Mouse (Mus musculus) myocyte (in vitro differentiated cells): ENCODE results near the gene Akr1a1. TPM values are rescaled to one million over a fixed set of nuclear protein-coding genes. Genes with fewer than 3 reads are reported as not detected.

Source experiments
- H3K27me3 ChIP-seq: one replicate; pipeline ENCODE4 v1.6.1; 2011; ENCODE audit not compliant: control insufficient read depth, insufficient read depth, insufficient read length
- H3K36me3 ChIP-seq: one replicate; pipeline ENCODE4 v1.6.1; 2011; ENCODE audit not compliant: control insufficient read depth, insufficient read depth
- H3K4me2 ChIP-seq: one replicate; pipeline ENCODE4 v1.6.1; 2011; ENCODE audit warnings: low read depth, control low read depth
- H3K4me3 ChIP-seq: one replicate; pipeline ENCODE4 v1.5.1; 2011; ENCODE audit warnings: mild to moderate bottlenecking, control low read depth, moderate library complexity
- H3K79me2 ChIP-seq: one replicate; pipeline ENCODE4 v1.6.1; 2011; ENCODE audit not compliant: control insufficient read depth, insufficient read depth
- H3ac ChIP-seq: one replicate; pipeline ENCODE4 v1.6.1; 2011; ENCODE audit not compliant: control insufficient read depth, insufficient read length
- CEBPB ChIP-seq: IDR thresholded peaks from 2 replicates; pipeline ENCODE4 v1.6.1; 2011; ENCODE audit warnings: mild to moderate bottlenecking, moderate library complexity; ENCODE audit not compliant: poor library complexity, insufficient read depth, severe bottlenecking
- E2F4 ChIP-seq: IDR thresholded peaks from one replicate; pipeline ENCODE4 v1.6.1; 2011; ENCODE audit warnings: mild to moderate bottlenecking, control low read depth, moderate library complexity; ENCODE audit not compliant: insufficient read depth
- MAX ChIP-seq: IDR thresholded peaks from one replicate; pipeline ENCODE4 v1.6.1; 2011; ENCODE audit warnings: low read depth, mild to moderate bottlenecking, control low read depth
- MYOD1 ChIP-seq, 3 experiments: IDR thresholded peaks; one replicate each; pipeline ENCODE4 v1.6.1; 2011; ENCODE audit warnings: control low read depth in 2 of 3, low read depth in 2 of 3, mild to moderate bottlenecking in 2 of 3, moderate library complexity in 1 of 3; ENCODE audit not compliant: insufficient read length in 2 of 3, control insufficient read depth in 1 of 3
- MYOG ChIP-seq, 3 experiments: IDR thresholded peaks; one replicate each; pipeline ENCODE4 v1.6.1; 2011; ENCODE audit warnings: control low read depth in 2 of 3, low read depth in 2 of 3, mild to moderate bottlenecking in 2 of 3; ENCODE audit not compliant: insufficient read length in 2 of 3, control insufficient read depth in 1 of 3, insufficient read depth in 1 of 3
- POLR2A ChIP-seq: IDR thresholded peaks from one replicate; pipeline ENCODE4 v1.6.1; 2011; ENCODE audit warnings: low read depth, mild to moderate bottlenecking, control low read depth, moderate library complexity; ENCODE audit not compliant: insufficient read length
- POLR2AphosphoS2 ChIP-seq: IDR thresholded peaks from one replicate; pipeline ENCODE4 v1.6.1; 2011; ENCODE audit warnings: low read depth, control low read depth; ENCODE audit not compliant: insufficient read length
- REST ChIP-seq: IDR thresholded peaks from one replicate; pipeline ENCODE4 v1.6.1; 2011; ENCODE audit warnings: mild to moderate bottlenecking, control low read depth, moderate library complexity; ENCODE audit not compliant: insufficient read depth, insufficient read length
- SRF ChIP-seq: IDR thresholded peaks from one replicate; pipeline ENCODE4 v1.6.1; 2011; ENCODE audit warnings: low read depth; ENCODE audit not compliant: control insufficient read depth, insufficient read length
- TCF12 ChIP-seq: IDR thresholded peaks from one replicate; pipeline ENCODE4 v1.6.1; 2011; ENCODE audit warnings: mild to moderate bottlenecking, control low read depth; ENCODE audit not compliant: poor library complexity, insufficient read depth, severe bottlenecking
- TCF3 ChIP-seq: IDR thresholded peaks from one replicate; pipeline ENCODE4 v1.6.1; 2011; ENCODE audit warnings: low read depth, control low read depth; ENCODE audit not compliant: insufficient read length
- USF1 ChIP-seq: IDR thresholded peaks from one replicate; pipeline ENCODE4 v1.6.1; 2011; ENCODE audit warnings: low read depth, mild to moderate bottlenecking, control low read depth, moderate library complexity
- polyA plus RNA-seq: library from polyadenylated mRNA; unstranded; fragments of >200 nt; fragmentation: generic; extraction: Trizol; gene quantifications from one replicate; pipeline ENCODE4 v1.2.1, GENCODE M21; 2012; ENCODE audit warnings: missing spikeins

Akr1a1 gene
- polyA plus RNA-seq, 1 experiment, result 746 TPM

GRCm38 (mm10) chr4:116615237-116615636 lies 36.2 kb downstream of the Akr1a1 start:
- H3K4me3 ChIP-seq, result no peak overlapping the region
- no peak overlapping the region for H3K4me2 ChIP-seq
- no peaks in the 10 kb centered on the region for H3K27me3 ChIP-seq
- no peak overlapping the region for H3ac ChIP-seq
- TF ChIP-seq REST (no peak), TCF3 (no peak), MYOG (IDR thresholded peaks at IDR 0.05; ENCODE audit: control insufficient read depth in 1 of 3, insufficient read depth in 1 of 3, insufficient read length in 2 of 3, low read depth in 2 of 3) (no peak), POLR2AphosphoS2 (no peak), TCF12 (no peak), E2F4 (no peak), MYOD1 (IDR thresholded peaks at IDR 0.05; ENCODE audit: control insufficient read depth in 1 of 3, insufficient read length in 2 of 3, low read depth in 2 of 3) (no peak)
- peaks cover 18% of the 10 kb centered on the region for H3K79me2 ChIP-seq
- H3K36me3 ChIP-seq, result peaks cover 58% of the 10 kb centered on the region

GRCm38 (mm10) chr4:116612621-116613020 lies 38.9 kb downstream of the Akr1a1 start:
- Histone ChIP-seq H3K27me3 (no peaks in the 10 kb centered on the region), H3K4me2 (no peak overlapping the region), H3K36me3 (peaks cover 58% of the 10 kb centered on the region), H3ac (no peak overlapping the region), H3K79me2 (peaks cover 9% of the 10 kb centered on the region), H3K4me3 (no peak overlapping the region)
- TF ChIP-seq MAX (no peak), TCF3 (no peak), CEBPB (no peak), POLR2AphosphoS2 (no peak), POLR2A (no peak), E2F4 (no peak), SRF (no peak), MYOG (IDR thresholded peaks at IDR 0.05; ENCODE audit: control insufficient read depth in 1 of 3, insufficient read depth in 1 of 3, insufficient read length in 2 of 3, low read depth in 2 of 3) (no peak), TCF12 (no peak), MYOD1 (IDR thresholded peaks at IDR 0.05; ENCODE audit: control insufficient read depth in 1 of 3, insufficient read length in 2 of 3, low read depth in 2 of 3) (no peak), USF1 (no peak)

GRCm38 (mm10) chr4:116596978-116597881 lies 54.2 kb downstream of the Akr1a1 start:
- Histone ChIP-seq H3K36me3 (peaks cover 25% of the 10 kb centered on the region), H3K4me3 (peak overlapping the region; percentile 59), H3K79me2 (no peaks in the 10 kb centered on the region), H3K4me2 (peak overlapping the region; percentile 84), H3K27me3 (no peaks in the 10 kb centered on the region), H3ac (peak overlapping the region; percentile 5)
- TF ChIP-seq MYOG (IDR thresholded peaks at IDR 0.05; ENCODE audit: control insufficient read depth in 1 of 3, insufficient read depth in 1 of 3, insufficient read length in 2 of 3, low read depth in 2 of 3) (peak in 1 of 3 experiments; percentile 9), POLR2A (peak; percentile 59), POLR2AphosphoS2 (peak; percentile 70), SRF (no peak)

GRCm38 (mm10) chr4:116596379-116596778 lies 55.1 kb downstream of the Akr1a1 start, which contains the start of gene Ccdc17:
Ccdc17 (plus strand) TSS chr4:116596654.
- no peaks in the 10 kb centered on the region for H3K27me3 ChIP-seq
- H3ac ChIP-seq, result peak within 1 kb of the TSS; percentile 5
- no peaks in the 10 kb centered on the region for H3K79me2 ChIP-seq
- peak within 1 kb of the TSS; percentile 59 for H3K4me3 ChIP-seq
- peak within 1 kb of the TSS; percentile 84 for H3K4me2 ChIP-seq
- H3K36me3 ChIP-seq, result peaks cover 16% of the 10 kb centered on the region
- TF ChIP-seq POLR2A, result no peak
- TF ChIP-seq MYOD1 (IDR thresholded peaks at IDR 0.05; ENCODE audit: control insufficient read depth in 1 of 3, insufficient read length in 2 of 3, low read depth in 2 of 3), result no peak
- TF ChIP-seq USF1, result no peak
- TF ChIP-seq MYOG (IDR thresholded peaks at IDR 0.05; ENCODE audit: control insufficient read depth in 1 of 3, insufficient read depth in 1 of 3, insufficient read length in 2 of 3, low read depth in 2 of 3), result no peak
- TF ChIP-seq POLR2AphosphoS2, result no peak
- no peak for TF ChIP-seq SRF
- TF ChIP-seq TCF12, result no peak
- TF ChIP-seq REST, result no peak
- no peak for TF ChIP-seq TCF3
- no peak for TF ChIP-seq E2F4
- TF ChIP-seq MAX, result no peak
- no peak for TF ChIP-seq CEBPB

GRCm38 (mm10) chr4:116595793-116596192 lies 55.7 kb downstream of the Akr1a1 start:
- no peak for TF ChIP-seq TCF3
- no peak for TF ChIP-seq E2F4
- no peak for TF ChIP-seq POLR2A
- no peak for TF ChIP-seq TCF12
- no peak for TF ChIP-seq SRF
- no peak for TF ChIP-seq MYOD1 (IDR thresholded peaks at IDR 0.05; ENCODE audit: control insufficient read depth in 1 of 3, insufficient read length in 2 of 3, low read depth in 2 of 3)
- TF ChIP-seq REST, result no peak
- no peak for TF ChIP-seq MAX
- TF ChIP-seq POLR2AphosphoS2, result no peak
- TF ChIP-seq MYOG (IDR thresholded peaks at IDR 0.05; ENCODE audit: control insufficient read depth in 1 of 3, insufficient read depth in 1 of 3, insufficient read length in 2 of 3, low read depth in 2 of 3), result no peak
- no peak for TF ChIP-seq CEBPB
- H3K27me3 ChIP-seq, result no peaks in the 10 kb centered on the region
- H3ac ChIP-seq, result no peak overlapping the region
- no peaks in the 10 kb centered on the region for H3K79me2 ChIP-seq
- H3K36me3 ChIP-seq, result peaks cover 14% of the 10 kb centered on the region
- H3K4me2 ChIP-seq, result no peak overlapping the region
- H3K4me3 ChIP-seq, result no peak overlapping the region
